Mouse (Mus musculus) gastrocnemius, adult 2 months (tissue): ENCODE results near the gene Heyl. TPM values are rescaled to one million over a fixed set of nuclear protein-coding genes. Genes with fewer than 3 reads are reported as not detected.
"Not testable (repeated sequence)": the region's sequence is repeated elsewhere in the genome, so short reads cannot be mapped to it uniquely, and the experiment has no call there.

Source experiments
- DNase-seq: peaks from one replicate; pipeline ENCODE4 v3.0.0; 2022
- H3K27ac ChIP-seq: fragments of 200-600 bp; 2 replicates; pipeline ENCODE4 v1.8.1; 2022; ENCODE audit warnings: mild to moderate bottlenecking
- H3K4me3 ChIP-seq: fragments of 200-600 bp; 2 replicates; pipeline ENCODE4 v1.8.1; 2022; ENCODE audit warnings: mild to moderate bottlenecking, moderate library complexity
- CTCF ChIP-seq: fragments of 200-600 bp; IDR thresholded peaks from 2 replicates; pipeline ENCODE4 v1.8.1; 2022; ENCODE audit warnings: antibody characterized with exemption, mild to moderate bottlenecking, moderate library complexity
- intact Hi-C: fragments of 180-260 bp; cut with DNase I; formaldehyde crosslinking; loops from one replicate; pipeline ENCODE4 v1.15.1; 2025
- total RNA-seq, 2 experiments: library from RNA; stranded (reverse); gene quantifications; 2 replicates each; pipeline ENCODE4 v1.2.3; 2021

Heyl gene
- total RNA-seq, 2 experiments from 2014 or later = 5.1 to 6.4 TPM

DNA sequence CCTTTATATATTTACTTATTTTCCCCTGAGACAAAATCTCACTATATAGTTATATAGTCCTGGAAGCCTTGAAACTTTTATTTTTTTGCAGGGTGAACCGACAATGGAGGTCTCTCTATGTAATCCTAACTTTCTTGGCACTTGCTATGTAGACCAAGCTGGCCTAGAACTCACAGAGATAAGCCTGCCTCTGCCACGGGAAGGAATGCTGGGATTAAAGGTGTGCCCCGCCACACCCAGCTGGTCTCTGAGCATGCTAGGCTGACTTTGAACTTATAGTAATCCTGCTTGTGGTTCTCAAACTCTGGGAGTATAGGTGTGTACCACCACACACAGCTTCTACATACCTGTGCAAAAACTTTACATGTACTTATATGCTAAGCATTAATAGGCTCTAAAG, 46.8 kb downstream of the Heyl start:
- no peak for TF ChIP-seq CTCF
- H3K4me3 ChIP-seq = no peak overlapping the region
- intact Hi-C loops = no loop called here
- DNase-seq = no peak
- no peak overlapping the region for H3K27ac ChIP-seq

DNA sequence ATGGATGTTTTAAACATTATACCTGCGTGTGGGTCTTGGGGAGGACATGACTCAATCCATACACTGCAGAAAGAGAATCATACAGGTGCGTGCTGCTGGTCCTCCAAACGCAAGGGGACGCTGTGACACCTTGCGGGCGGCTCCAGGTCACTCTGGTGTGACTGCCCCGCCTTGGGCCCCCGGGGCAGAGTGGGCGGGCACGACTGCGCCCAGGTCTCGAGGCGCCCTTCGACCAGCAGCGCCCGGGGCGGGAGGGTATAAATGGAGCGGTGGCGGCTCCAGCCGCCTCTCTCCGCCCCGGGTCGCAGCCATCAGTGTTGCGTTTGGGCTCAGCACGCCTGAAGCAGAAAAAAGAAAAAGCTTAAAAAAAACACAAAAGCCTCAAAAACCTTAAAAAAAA, 49.1 kb downstream of the Heyl start:
- peak; percentile 96 for DNase-seq
- H3K4me3 ChIP-seq = peak overlapping the region; percentile 79
- intact Hi-C loops = no loop called here
- no peak; the same call in 1 of the 2 replicates for TF ChIP-seq CTCF
- peak overlapping the region; percentile 95 for H3K27ac ChIP-seq

DNA sequence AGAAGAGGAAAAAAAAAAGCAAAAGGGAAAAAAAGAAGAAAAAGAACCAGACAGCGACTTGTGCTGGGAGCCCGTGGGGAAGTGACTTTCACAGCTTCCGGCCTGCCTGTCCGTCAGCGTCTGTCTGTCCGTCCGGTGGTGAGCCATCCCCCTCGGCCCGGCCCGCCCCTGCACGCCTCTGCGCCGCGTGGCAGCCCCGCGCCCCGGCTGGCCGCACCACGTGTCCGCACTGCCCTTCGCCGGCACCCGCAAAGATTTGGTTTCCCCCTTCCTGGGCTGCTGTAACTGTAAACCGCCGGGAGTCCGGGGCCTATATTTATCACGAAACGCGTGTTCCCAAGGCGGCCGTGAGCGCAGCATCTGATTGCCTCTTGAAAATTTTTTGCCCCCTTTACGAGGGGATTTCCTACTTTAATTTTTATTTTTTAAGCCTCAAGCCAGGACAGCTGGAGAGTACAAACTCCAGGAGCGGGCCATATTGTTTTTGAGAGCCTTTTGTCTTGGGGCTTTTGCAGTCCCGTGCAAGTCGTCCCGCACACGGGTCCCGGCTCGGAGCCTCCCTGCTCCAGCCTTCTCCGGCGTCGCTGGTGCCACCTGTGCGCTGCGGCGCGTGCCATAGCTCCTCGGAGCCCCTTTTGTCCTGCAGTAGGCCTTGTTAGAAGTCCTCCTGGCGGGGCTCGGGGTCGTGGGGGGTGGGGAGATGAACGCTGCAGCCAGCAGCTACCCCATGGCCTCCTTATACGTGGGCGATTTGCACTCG, 49.7 kb downstream of the Heyl start:
- peak overlapping the region; percentile 79 for H3K4me3 ChIP-seq
- DNase-seq = peak; percentile 87
- intact Hi-C loops = not testable (repeated sequence)
- peak overlapping the region; percentile 95 for H3K27ac ChIP-seq

DNA sequence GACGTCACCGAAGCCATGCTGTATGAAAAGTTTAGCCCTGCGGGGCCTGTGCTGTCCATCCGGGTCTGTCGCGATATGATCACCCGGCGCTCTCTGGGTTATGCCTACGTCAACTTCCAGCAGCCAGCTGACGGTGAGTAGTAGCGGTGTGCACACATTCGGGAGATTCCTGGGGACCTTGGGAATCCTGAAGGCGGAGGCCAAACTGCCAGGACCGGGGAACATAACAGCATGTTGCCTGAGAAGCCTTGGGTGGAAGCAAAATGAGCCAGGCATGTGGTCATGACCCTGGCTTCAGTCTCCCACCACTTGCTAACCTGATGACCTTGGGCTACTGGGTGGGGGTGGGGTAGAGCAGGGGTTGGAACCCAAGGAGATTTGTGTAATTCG, 50.3 kb downstream of the Heyl start:
- Histone ChIP-seq H3K4me3 (peak overlapping the region; percentile 79), H3K27ac (peak overlapping the region; percentile 95)
- peak; percentile 71 for DNase-seq
- intact Hi-C loops = not testable (repeated sequence)

DNA sequence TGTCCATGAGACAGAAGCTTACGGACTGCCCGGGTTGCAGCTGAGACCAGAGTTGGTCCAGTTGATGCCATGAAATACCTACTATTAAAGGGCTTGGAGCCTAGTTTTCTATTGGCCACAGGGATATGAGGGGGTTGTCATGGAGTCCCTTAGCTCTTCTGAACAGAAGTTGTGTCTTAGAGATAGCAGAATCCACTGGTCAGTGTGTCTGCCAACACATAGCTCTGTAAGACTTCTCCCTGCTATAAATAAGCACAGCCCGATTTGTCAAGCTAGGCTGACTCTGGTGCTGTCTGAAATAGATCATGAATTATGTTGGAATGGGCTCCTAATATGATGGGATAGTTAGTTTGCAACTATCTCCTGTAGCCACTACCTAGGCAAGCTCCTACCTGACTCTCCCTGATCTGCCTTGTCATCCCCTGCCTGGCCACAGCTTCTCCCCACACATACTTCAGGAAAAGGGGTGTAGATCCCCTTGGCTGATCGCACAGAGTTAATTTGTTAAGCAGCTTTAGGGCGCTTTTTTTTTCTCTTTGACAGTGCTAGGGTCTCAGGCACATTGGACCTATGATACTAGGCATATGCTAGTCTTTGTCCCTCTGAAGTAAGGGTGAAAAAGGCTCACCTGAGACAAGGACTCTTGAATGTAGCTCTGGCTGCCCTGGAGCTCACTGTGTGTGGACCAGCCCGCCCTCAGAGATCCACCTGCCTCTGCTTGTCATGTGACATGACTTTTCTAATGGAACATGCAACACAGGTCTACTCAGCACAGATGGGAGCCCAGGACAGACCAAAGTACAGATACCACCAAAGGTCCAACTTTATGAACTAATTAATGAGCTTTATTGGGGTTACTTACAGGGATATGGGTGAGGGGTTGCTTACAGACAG, 51.6 kb downstream of the Heyl start:
- DNase-seq = peak; percentile 36
- peak overlapping the region; percentile 79 for H3K4me3 ChIP-seq
- TF ChIP-seq CTCF = no peak
- peak overlapping the region; percentile 95 for H3K27ac ChIP-seq
- intact Hi-C loops = no loop called here

DNA sequence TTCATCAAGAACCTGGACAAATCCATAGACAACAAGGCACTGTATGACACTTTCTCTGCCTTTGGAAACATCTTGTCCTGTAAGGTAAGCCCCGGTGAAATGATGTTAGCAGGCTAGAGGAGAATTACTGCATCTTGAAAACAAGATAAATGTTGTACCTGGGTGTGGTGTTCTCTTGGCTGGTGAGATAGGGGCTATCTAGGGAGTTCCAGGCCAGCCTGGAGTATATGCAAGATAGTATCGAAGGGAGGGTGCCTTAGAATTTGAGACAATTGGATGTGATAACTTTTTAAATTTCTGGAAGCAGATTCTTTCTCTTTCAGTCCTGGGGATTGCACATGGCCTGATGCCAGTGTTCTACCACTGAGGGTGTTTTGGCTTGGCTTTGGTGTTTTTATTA, 53.4 kb downstream of the Heyl start:
- no peak for TF ChIP-seq CTCF
- intact Hi-C loops = no loop called here
- DNase-seq = no peak
- H3K27ac ChIP-seq = peak overlapping the region; percentile 95
- peak overlapping the region; percentile 79 for H3K4me3 ChIP-seq

DNA sequence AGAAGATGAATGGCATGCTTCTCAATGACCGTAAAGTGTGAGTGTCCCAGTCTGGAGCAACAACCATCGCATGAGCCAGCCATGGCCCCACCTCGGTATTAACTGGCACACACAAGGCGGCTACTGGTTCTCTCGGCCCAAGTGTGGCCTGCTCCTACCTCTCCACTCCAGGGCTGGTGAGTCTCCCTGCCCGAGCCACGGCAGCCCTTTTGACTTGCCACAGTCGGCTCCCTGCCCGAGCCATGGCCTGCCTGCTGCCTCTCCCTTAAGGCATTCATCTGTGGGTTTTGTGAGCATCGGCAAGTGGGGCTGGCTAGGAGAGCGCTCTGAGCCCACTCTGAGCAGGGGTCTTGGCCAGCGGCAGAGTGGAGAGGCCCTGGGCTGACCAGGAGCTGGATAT, 55.7 kb downstream of the Heyl start:
- TF ChIP-seq CTCF = no peak
- peak; percentile 31 for DNase-seq
- intact Hi-C loops = no loop called here
- Histone ChIP-seq H3K27ac (no peak overlapping the region), H3K4me3 (no peak overlapping the region)

DNA sequence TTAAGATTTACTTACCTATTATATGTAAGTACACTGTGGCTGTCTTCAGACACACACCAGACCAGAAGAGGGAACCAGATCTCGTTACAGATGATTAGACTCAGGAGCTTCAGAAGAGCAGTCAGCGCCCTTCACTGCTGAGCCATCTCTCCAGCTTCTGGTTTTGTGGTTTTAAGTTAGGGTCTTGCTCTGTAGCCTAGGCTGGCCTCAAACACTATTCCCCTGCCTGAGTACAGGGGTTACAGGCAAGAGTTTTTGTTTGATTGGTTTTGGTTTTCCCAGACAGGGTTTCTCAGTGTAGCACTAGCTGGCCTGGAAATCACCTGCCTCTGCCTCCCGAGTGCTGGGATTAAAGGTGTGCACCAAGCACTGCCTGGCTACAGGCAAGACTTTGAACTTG, 59.0 kb downstream of the Heyl start:
- no peak overlapping the region for H3K4me3 ChIP-seq

DNA sequence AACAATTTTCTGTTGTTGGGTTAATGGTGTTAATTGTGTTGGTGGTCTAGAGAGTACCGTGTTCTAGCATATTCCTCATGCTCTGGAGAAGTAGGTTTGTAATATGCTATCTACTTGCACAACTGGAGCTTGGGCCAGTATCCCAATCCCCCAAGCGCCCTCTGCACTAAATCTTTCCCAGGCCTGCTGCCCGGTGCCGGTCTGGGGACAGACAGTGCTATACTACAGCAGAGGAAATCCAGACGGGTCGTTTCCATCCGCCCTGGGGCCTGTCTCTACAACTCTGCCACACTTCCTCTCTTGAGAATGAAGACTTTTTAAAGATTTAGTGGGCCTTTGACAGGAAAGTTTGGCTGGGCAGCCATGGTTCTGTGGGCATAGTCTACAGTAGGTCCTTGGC, 59.6 kb downstream of the Heyl start:
- intact Hi-C loops = no loop called here
- Histone ChIP-seq H3K4me3 (no peak overlapping the region), H3K27ac (peak overlapping the region; percentile 53)
- no peak for TF ChIP-seq CTCF
- peak; percentile 59 for DNase-seq

More for the DNA sequence above, 59.0 kb downstream of the Heyl start:
- no peak for DNase-seq
- no peak for TF ChIP-seq CTCF
- intact Hi-C loops = no loop called here
- H3K27ac ChIP-seq = no peak overlapping the region

DNA sequence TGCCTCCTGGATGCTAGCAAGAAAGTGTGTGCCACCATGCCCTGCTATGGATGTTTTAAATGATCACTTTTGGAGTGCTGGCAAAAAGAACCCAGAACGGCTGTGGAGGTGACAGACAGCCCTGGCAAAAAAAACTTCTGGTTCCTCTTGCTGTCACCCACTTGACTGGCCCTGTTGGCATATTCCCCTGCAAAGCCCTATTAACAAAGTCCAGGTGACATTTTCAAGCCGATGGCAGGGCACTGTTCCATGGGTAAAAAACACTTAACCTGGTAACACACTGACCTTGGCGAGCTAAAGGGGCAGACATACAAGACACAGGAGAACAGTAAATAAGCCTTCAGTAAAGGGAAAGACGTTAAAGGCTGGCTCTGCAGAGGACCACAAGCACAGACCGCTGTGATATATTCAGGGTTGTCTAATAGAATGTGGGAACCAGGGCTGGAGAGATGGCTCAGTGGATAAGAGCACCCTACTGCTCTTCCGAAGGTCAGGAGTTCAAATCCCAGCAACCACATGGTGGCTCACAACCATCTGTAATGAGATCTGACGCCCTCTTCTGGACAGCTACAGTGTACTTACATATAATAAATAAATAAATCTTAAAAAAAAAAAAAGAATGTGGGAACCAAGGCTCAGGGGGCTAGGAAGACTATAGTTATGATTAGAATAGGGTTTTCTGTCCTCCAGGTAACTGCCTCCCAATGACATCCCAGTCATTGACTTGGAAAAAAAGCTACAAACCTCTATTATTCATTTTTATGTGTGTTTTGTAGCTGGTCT, 60.5 kb downstream of the Heyl start:
- no peak for TF ChIP-seq CTCF
- Histone ChIP-seq H3K27ac (peak overlapping the region; percentile 53; the same call in 1 of the 2 replicates), H3K4me3 (no peak overlapping the region)
- peak; percentile 13 for DNase-seq
- intact Hi-C loops = no loop called here

DNA sequence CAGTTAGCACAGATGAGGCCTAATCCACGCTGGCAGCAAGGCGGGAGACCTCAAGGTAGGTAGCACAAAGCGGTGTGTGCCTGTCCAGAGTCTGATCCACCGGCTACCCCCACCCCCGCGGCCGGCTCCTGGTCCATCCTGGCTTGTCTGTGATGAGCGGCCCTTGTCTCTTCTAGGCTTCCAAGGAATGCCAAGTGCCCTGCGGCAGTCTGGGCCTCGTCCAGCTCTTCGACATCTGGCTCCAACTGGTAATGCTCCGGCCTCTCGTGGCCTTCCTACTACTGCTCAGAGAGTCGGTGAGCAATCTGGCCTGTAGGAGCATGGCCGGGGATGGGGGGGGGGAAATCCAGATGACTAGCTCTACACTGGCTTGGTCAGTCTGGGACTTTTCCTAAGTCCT, 61.7 kb downstream of the Heyl start:
- intact Hi-C loops, H3K4me3 ChIP-seq: not testable (repeated sequence)
- DNase-seq = peak; percentile 27
- peak overlapping the region; percentile 80 for H3K27ac ChIP-seq

DNA sequence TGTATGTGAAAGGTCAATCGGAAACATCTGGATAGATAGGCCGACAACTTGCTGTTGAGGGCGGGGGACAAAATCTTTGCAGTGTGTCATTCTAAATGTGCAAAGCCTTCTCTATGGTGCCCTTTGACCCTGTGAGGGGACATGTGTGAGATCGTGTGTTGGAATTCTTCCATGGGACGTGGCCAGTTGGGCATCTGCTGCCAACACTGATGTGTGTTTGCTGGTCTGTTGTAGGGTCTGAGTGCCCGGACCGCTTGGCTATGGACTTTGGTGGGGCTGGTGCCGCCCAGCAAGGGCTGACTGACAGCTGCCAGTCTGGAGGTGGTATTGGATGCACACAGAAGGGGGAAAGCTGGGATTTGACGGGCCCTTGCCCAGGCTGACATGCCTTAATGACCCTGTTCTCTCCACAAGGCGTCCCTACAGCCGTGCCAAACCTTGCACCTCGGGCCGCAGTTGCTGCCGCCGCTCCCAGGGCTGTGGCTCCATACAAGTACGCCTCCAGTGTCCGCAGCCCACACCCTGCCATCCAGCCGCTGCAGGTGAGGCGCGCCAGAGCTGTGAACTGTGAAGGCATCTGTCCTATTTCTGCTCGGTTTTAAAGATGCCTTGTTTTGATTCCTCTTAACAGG, 62.3 kb downstream of the Heyl start:
- peak overlapping the region; percentile 29 for H3K4me3 ChIP-seq
- peak; percentile 70 for DNase-seq
- intact Hi-C loops = no loop called here
- H3K27ac ChIP-seq = peak overlapping the region; percentile 80
- TF ChIP-seq CTCF = no peak
